Comparison of ENCODE assay signal across 7 mouse cellular contexts in genomic region chr7:29452991-29453741, GRCm38 (mm10).
A peak's percentile ranks its signal among the peaks of the same experiment; 100 is the strongest.
DNase-seq lines count a peak whose midpoint lies in the region; ATAC-seq and TF ChIP-seq lines count a peak whose summit lies in the region.

No protein-coding gene starts in this region.

- no peak overlapping the region for H3ac ChIP-seq in myocyte (ENCODE audit: control insufficient read depth, insufficient read length)

- no peaks in the 10 kb centered on the region; the same call in 1 of the 2 replicates for H3K36me3 ChIP-seq in intestine, embryonic 15.5 days
- H3K36me3 ChIP-seq in limb, embryonic 14.5 days (ENCODE audit: control insufficient read depth, insufficient read depth, low read length): no peaks in the 10 kb centered on the region
- H3K36me3 ChIP-seq in myocyte (ENCODE audit: control insufficient read depth, insufficient read depth): no peaks in the 10 kb centered on the region

- H3K9ac ChIP-seq in intestine, embryonic 15.5 days: no peak overlapping the region
- H3K9ac ChIP-seq in limb, embryonic 14.5 days (ENCODE audit: low read depth, low read length, severe bottlenecking): 0 out of 2 replicates have a peak overlapping the region, but pooled peaks have one; percentile 18

- peak; percentile 70 for DNase-seq in adrenal gland, postnatal 14 days
- peak; percentile 79 for DNase-seq in embryo, embryonic 10.5 days (ENCODE audit: low spot score)
- peak; percentile 43 to 74 for DNase-seq in gastrocnemius, postnatal 4 days (ENCODE audit: low spot score in 2 of 2)
- DNase-seq in limb, embryonic 14.5 days (ENCODE audit: low spot score): peak; percentile 81
- DNase-seq in testis, postnatal 14 days (ENCODE audit: low spot score): peak; percentile 74

- H3K27me3 ChIP-seq in intestine, embryonic 15.5 days (replicated peaks): no peaks in the 10 kb centered on the region
- no peaks in the 10 kb centered on the region; the same call in 1 of the 2 replicates for H3K27me3 ChIP-seq in limb, embryonic 14.5 days (ENCODE audit: control insufficient read depth, insufficient read depth, low read length)
- H3K27me3 ChIP-seq in myocyte (ENCODE audit: control insufficient read depth, insufficient read depth, insufficient read length): no peaks in the 10 kb centered on the region

- peaks cover 29% of the 10 kb centered on the region for H3K4me1 ChIP-seq in intestine, embryonic 15.5 days (replicated peaks)
- H3K4me1 ChIP-seq in limb, embryonic 14.5 days (ENCODE audit: control insufficient read depth, insufficient read depth, low read length): peaks cover 23% of the 10 kb centered on the region

- no peaks in the 10 kb centered on the region for H3K9me3 ChIP-seq in intestine, embryonic 15.5 days
- no peaks in the 10 kb centered on the region for H3K9me3 ChIP-seq in limb, embryonic 14.5 days (ENCODE audit: control insufficient read depth, low read length)

- no peak for TF ChIP-seq POLR2A in limb, embryonic 14.5 days (IDR thresholded peaks at IDR 0.05; ENCODE audit: borderline replicate concordance, extremely low read depth, insufficient read depth, insufficient read length)
- no peak for TF ChIP-seq POLR2A in myocyte (IDR thresholded peaks at IDR 0.05; ENCODE audit: insufficient read length, low read depth)

- peaks cover 26% of the 10 kb centered on the region for H3K79me2 ChIP-seq in myocyte (ENCODE audit: control insufficient read depth, insufficient read depth)

- 28% methylated on average over 18 of the region's 18 CpGs for WGBS in intestine, embryonic 15.5 days
- whole genome bisulfite sequencing in limb, embryonic 14.5 days: 11% methylated on average over 18 of the region's 18 CpGs

- H3K27ac ChIP-seq in intestine, embryonic 15.5 days: peak overlapping the region; percentile 92
- H3K27ac ChIP-seq in limb, embryonic 14.5 days (replicated peaks; ENCODE audit: low read depth, low read length): peak overlapping the region; percentile 74

- peak overlapping the region; percentile 30 for H3K4me2 ChIP-seq in intestine, embryonic 15.5 days (replicated peaks)
- peak overlapping the region; percentile 36 for H3K4me2 ChIP-seq in limb, embryonic 14.5 days (replicated peaks; ENCODE audit: low read depth, low read length, severe bottlenecking)
- H3K4me2 ChIP-seq in myocyte (ENCODE audit: low read depth): peak overlapping the region; percentile 62

- peak; percentile 74 for ATAC-seq in intestine, embryonic 15.5 days
- peak; percentile 71 for ATAC-seq in limb, embryonic 14.5 days (ENCODE audit: low FRiP score, low read depth)

- H3K4me3 ChIP-seq in intestine, embryonic 15.5 days (replicated peaks): no peak overlapping the region
- H3K4me3 ChIP-seq in limb, embryonic 14.5 days (replicated peaks; ENCODE audit: low read length): no peak overlapping the region
- peak overlapping the region; percentile 1 for H3K4me3 ChIP-seq in myocyte

TF ChIP-seq in myocyte, 11 proteins besides CTCF, POLR2A, EP300 and RAD21:
- TF ChIP-seq CEBPB (IDR thresholded peaks at IDR 0.05; ENCODE audit: insufficient read depth, poor library complexity, severe bottlenecking) (no peak), TCF3 (IDR thresholded peaks at IDR 0.05; ENCODE audit: insufficient read length, low read depth) (no peak), USF1 (IDR thresholded peaks at IDR 0.05; ENCODE audit: low read depth) (no peak), MAX (IDR thresholded peaks at IDR 0.05; ENCODE audit: low read depth) (no peak), MYOG (IDR thresholded peaks at IDR 0.05; ENCODE audit: control insufficient read depth in 1 of 3, insufficient read depth in 1 of 3, insufficient read length in 2 of 3, low read depth in 2 of 3) (no peak)
TF ChIP-seq in myocyte: peak in this region for 0.
